Mouse (Mus musculus) Patski (cell line): ENCODE results near the gene B830017H08Rik. TPM values are rescaled to one million over a fixed set of nuclear protein-coding genes. Genes with fewer than 3 reads are reported as not detected.
A peak's percentile ranks its signal among the peaks of the same experiment; 100 is the strongest.

Experiments used
- ATAC-seq: fragments of 100-300 bp; one replicate; pipeline ENCODE4 v1.8.0; 2021
- CTCF ChIA-PET: fragments of 350-600 bp; sonication (Branson Sonifier 250); formaldehyde crosslinking; loops from one replicate; lab custom pipeline; 2022; ENCODE audit warnings: inconsistent platforms; lab: Charles Lee
- POLR2A ChIA-PET: fragments of 350-600 bp; sonication (Branson Sonifier 250); formaldehyde crosslinking; loops from one replicate; lab custom pipeline; 2022; ENCODE audit warnings: antibody characterized with exemption, inconsistent platforms; lab: Charles Lee
- DNase-seq: peaks from one replicate; pipeline ENCODE4 v3.0.0-alpha.2; 2011; ENCODE audit warnings: low read depth, low spot score
- H3K27me3 ChIP-seq: fragments of 371-371 bp; one replicate; pipeline ENCODE4 v1.5.1; 2021
- CTCF ChIP-seq: fragments of 100-300 bp; IDR thresholded peaks from one replicate; pipeline ENCODE4 v1.5.1; 2021
- in situ Hi-C: fragments of 300-500 bp; cut with MboI; formaldehyde crosslinking; loops from 3 replicates; pipeline ENCODE4 v1.11.1; 2018; ENCODE audit warnings: low pct_unique_long_range_greater_than_20kb, mixed read lengths
- polyA plus RNA-seq: library from polyadenylated mRNA; unstranded; gene quantifications from one replicate; pipeline ENCODE4 v1.2.3, GENCODE M21; 2021

B830017H08Rik gene
- polyA plus RNA-seq, 1 experiment from 2014 or later: 0.21 TPM

- DNase-seq (no peak), ATAC-seq (no peak)
- in situ Hi-C loops: no loop called here
- H3K27me3 ChIP-seq: no peaks in the 10 kb centered on the region
- POLR2A ChIA-PET: interaction anchor here (1.4 to 1.6 kb wide), 2 partner anchors 22 to 48 kb away, joined by 3 to 4 read pairs; no protein-coding TSS in a partner anchor
- CTCF ChIA-PET: interaction anchor here (1.1 to 2.0 kb wide), 4 partner anchors 13 to 64 kb away, joined by 3 to 5 read pairs (median 4); no protein-coding TSS in a partner anchor
- no peak for TF ChIP-seq CTCF
Measured at GRCm38 (mm10) chr16:17809125-17809524, 23.8 kb upstream of the B830017H08Rik start.

DNA sequence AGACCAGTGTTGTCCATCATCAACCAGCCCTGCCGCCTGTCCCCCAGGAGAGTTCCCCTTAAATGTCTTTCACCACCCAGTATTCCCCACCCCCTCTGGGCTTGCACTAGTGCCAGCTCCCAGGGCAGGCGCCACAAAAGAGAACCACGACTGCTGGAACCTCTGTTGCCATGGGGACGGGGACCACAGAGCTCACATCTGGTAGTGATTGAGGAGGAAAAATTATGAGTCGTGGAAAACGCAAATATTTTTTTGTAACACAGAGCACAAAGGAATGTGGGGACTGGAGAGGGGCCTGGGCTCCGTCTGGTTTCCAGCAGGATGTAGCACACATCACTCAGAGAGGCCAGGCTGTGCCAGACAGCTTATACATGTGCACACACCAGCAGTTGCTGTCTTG is 23.2 kb upstream of the B830017H08Rik start:
- DNase-seq (no peak), ATAC-seq (no peak)
- ChIA-PET POLR2A (interaction anchor here (1.4 kb wide), 1 partner anchor 21 kb away, joined by 4 read pairs; no protein-coding TSS in a partner anchor), CTCF (interaction anchor here (1.1 to 1.4 kb wide), 2 partner anchors 24 to 65 kb away, joined by 4 read pairs; no protein-coding TSS in a partner anchor)
- in situ Hi-C loops: loop anchor here (5.0 kb wide), 1 partner anchor 77 kb away; the partner anchor contains the start of gene Med15
- TF ChIP-seq CTCF: no peak
- H3K27me3 ChIP-seq: no peaks in the 10 kb centered on the region

DNA sequence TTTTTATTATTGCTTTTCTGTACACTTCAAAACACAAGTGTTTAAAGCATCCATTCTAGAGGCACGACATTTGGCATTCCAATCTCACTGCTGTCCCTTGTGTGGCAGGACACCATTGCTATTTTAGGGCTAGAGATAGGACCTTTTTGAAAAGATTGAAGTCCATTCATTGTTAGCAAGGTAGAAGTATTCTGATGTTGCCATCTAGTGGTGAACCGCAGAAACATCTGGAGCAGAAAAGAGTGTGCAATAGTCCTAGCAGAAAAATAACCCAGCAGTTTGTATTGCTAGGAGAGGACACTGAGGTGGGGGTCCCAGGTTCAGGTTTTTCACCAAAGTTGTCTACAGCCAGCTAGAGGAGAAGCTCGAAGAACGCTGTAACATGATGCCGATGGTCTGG is 20.8 kb upstream of the B830017H08Rik start:
- ChIA-PET POLR2A (interaction anchor here (0.6 to 1.5 kb wide), 6 partner anchors 22 to 82 kb away, joined by 3 to 5 read pairs (median 3); partner anchors contain the start of gene Med15), CTCF (interaction anchor here (0.8 to 4.2 kb wide), 20 partner anchors 9 to 104 kb away, joined by 3 to 26 read pairs (median 9); partner anchors contain the start of gene Med15)
- no peak for TF ChIP-seq CTCF
- H3K27me3 ChIP-seq: no peaks in the 10 kb centered on the region
- in situ Hi-C loops: loop anchor here (5.0 kb wide), 1 partner anchor 80 kb away; the partner anchor contains the start of gene Med15
- no peak for ATAC-seq
- no peak for DNase-seq

DNA sequence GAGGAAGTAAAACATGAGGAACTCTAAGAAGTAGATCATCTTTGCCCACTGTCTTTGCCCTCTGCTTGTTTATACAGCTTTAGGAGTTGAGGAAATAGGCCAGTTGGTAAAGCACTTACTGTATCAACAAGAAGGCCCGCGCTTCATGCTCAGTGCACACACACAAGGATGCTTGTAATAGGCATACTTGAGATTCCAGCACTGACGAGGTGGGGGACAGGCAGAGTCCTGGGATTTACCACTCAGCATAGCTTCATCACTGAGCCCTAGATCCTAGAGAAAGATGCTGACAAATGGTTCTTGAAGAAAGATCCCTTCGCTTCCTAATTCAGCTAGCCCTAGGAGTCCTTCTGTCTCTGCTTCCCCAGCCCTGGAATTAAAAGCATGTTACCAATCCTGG is 19.7 kb upstream of the B830017H08Rik start:
- DNase-seq: no peak

DNA sequence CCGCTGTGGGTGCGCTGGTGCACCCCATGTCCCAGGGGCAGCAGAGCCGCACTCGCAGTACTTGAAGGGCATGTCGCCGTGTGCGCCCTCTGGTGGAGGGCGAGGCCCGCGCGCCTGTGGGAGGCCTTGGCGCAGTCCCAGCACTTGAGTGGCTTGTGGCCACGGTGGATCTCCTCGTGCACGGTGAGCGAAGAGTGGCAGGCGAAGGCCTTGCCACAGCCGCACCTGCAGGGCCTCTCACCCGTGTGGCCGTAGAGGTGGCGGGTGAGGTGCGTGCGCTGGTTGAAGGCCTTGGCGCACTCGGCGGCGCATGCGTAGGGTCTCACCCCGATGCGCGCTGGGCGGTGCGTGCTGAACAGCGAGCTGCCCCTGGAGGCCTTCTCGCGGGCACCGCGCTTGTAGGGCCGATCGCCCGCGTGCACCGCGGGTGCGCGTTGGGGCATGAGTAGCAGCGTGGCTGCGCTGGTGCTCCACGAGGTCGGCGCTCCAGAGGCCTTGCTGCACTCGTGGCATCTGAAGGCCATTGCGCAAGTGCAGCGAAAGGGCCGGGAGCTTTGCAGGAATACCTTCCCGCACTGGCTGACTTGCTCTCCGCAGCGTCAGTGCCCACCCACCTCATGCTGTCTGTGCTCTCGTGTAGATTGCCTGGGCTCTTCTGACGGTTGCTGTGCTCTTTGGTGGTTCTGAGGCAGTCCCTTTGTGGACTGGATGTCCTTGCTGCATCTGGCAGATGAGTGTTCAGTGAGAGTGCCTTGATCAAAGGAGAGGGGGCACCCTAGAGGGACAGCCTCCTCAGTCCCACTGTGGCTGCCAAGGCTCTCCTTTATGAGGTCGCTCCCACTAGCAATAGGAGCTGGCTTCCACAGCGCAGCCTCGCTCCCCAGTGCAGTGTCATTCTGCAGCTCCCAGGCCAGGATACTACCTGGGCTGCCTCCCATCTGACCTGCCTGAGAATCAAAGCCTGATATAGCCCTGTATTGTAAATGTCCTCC is 17.2 kb upstream of the B830017H08Rik start:
- POLR2A ChIA-PET: interaction anchor here (0.7 to 0.9 kb wide), 3 partner anchors 14 to 98 kb away, joined by 3 read pairs; no protein-coding TSS in a partner anchor
- in situ Hi-C loops: no loop called here
- no peak for ATAC-seq

More for the DNA sequence above, 19.7 kb upstream of the B830017H08Rik start:
- ChIA-PET POLR2A (interaction anchor here (0.6 to 1.7 kb wide), 5 partner anchors 18 to 81 kb away, joined by 3 to 4 read pairs (median 3); partner anchors contain the start of gene Med15), CTCF (interaction anchor here (1.0 to 4.2 kb wide), 15 partner anchors 8 to 105 kb away, joined by 3 to 26 read pairs (median 11); partner anchors contain the start of gene Med15)
- H3K27me3 ChIP-seq: no peaks in the 10 kb centered on the region
- in situ Hi-C loops: loop anchor here (5.0 kb wide), 1 partner anchor 81 kb away; the partner anchor contains the start of gene Med15
- TF ChIP-seq CTCF: no peak
- ATAC-seq: peak; percentile 68

GRCm38 (mm10) chr16:17816528-17816927 is 16.4 kb upstream of the B830017H08Rik start:
- H3K27me3 ChIP-seq: no peaks in the 10 kb centered on the region
- in situ Hi-C loops: no loop called here
- no peak for TF ChIP-seq CTCF
- ChIA-PET CTCF (interaction anchor here (0.7 to 1.7 kb wide), 3 partner anchors 10 to 35 kb away, joined by 3 to 7 read pairs (median 3); no protein-coding TSS in a partner anchor), POLR2A (interaction anchor here (0.9 kb wide), 1 partner anchor 14 kb away, joined by 3 read pairs; no protein-coding TSS in a partner anchor)
- no peak for DNase-seq
- ATAC-seq: no peak

More for the DNA sequence above, 17.2 kb upstream of the B830017H08Rik start:
- TF ChIP-seq CTCF: no peak
- no peak for DNase-seq
- CTCF ChIA-PET: interaction anchor here (0.7 to 1.7 kb wide), 6 partner anchors 11 to 70 kb away, joined by 3 to 7 read pairs (median 3); no protein-coding TSS in a partner anchor
- no peaks in the 10 kb centered on the region for H3K27me3 ChIP-seq

DNA sequence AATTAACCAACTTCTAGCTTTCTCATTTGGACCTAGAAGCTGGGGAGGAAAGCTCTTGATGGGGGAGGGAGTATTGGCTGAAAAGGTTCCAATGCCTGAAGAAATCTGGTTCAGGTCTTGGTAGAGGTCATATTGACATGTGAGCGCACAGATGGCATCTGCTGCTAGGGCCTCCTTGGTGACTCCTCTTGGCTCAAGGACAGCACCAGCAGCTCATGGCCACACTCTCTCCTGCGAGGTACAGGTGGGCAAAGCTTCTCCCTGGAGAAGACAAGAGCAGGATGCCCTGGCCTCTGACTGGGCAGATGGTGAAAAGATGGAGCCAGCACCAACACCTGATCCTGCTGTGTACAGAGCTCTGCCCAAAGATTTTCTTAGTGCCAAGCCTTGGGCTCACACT is 6.4 kb upstream of the B830017H08Rik start:
- ChIA-PET POLR2A (no interaction called here), CTCF (interaction anchor here (1.2 to 4.2 kb wide), 6 partner anchors 10 to 41 kb away, joined by 3 to 26 read pairs (median 4); no protein-coding TSS in a partner anchor)
- ATAC-seq: no peak
- no peak for DNase-seq
- TF ChIP-seq CTCF: no peak
- no peaks in the 10 kb centered on the region for H3K27me3 ChIP-seq
- in situ Hi-C loops: no loop called here

- ATAC-seq (no peak), DNase-seq (no peak)
- ChIA-PET CTCF (no interaction called here), POLR2A (no interaction called here)
- no peak for TF ChIP-seq CTCF
- in situ Hi-C loops: no loop called here
- H3K27me3 ChIP-seq: peaks cover 7% of the 10 kb centered on the region
Measured at GRCm38 (mm10) chr16:17828229-17828628, 4.7 kb upstream of the B830017H08Rik start.

- no peak for ATAC-seq
- peaks cover 9% of the 10 kb centered on the region for H3K27me3 ChIP-seq
- no peak for TF ChIP-seq CTCF
- POLR2A ChIA-PET: no interaction called here
- in situ Hi-C loops: no loop called here
- no peak for DNase-seq
- CTCF ChIA-PET: interaction anchor here (0.8 to 2.1 kb wide), 2 partner anchors 16 to 20 kb away, joined by 3 to 12 read pairs; no protein-coding TSS in a partner anchor
Measured at GRCm38 (mm10) chr16:17828867-17829266, 4.1 kb upstream of the B830017H08Rik start.
